Mouse (Mus musculus): ENCODE data around the gene Tmc6.
A peak's percentile ranks its signal among the peaks of the same experiment; 100 is the strongest.

Tmc6 gene

GRCm38 (mm10) chr11:117781993-117782704 is at the start of gene Tmc6, which contains the start of gene Tmc8:
Gene Tmc6 (minus strand): TSS chr11:117782198.
Gene Tmc8 (plus strand): TSS chr11:117782076.
- Histone ChIP-seq H3K27me3 (ENCODE audit: control insufficient read depth, insufficient read depth, low read length, poor library complexity, severe bottlenecking) (no peaks in the 10 kb centered on the region), H3K36me3 (ENCODE audit: control insufficient read depth, insufficient read depth, low read length, poor library complexity, severe bottlenecking) (peaks cover 17% of the 10 kb centered on the region)
- DNase-seq (ENCODE audit: low read depth, low spot score): peak; percentile 91

DNA sequence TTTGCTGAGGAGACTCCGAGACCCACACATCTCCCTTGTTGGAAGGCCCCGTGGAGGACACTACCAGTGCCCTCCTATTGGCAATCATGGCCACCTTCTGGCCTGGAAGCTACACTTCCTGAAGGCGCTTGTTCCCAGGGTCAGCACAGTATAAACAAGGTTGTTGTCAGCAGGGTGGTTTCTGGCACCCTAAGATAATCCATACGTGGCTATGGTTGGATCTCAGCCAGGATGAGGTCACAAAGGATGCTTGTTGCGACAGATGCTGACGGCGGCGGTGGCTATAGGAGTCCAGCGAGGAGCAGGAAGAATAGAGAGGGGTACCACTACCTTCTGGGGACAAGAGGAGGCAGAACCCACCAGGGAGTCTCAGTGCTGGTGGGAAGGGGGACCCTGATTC is 48.4 kb upstream of the Tmc6 start:
- peaks cover 2% of the 10 kb centered on the region; the same call in 1 of the 2 replicates for H3K36me3 ChIP-seq (ENCODE audit: control insufficient read depth, insufficient read depth, low read length, poor library complexity, severe bottlenecking)
- no peak for DNase-seq (ENCODE audit: low read depth, low spot score)
- no peaks in the 10 kb centered on the region for H3K27me3 ChIP-seq (ENCODE audit: control insufficient read depth, insufficient read depth, low read length, poor library complexity, severe bottlenecking)

DNA sequence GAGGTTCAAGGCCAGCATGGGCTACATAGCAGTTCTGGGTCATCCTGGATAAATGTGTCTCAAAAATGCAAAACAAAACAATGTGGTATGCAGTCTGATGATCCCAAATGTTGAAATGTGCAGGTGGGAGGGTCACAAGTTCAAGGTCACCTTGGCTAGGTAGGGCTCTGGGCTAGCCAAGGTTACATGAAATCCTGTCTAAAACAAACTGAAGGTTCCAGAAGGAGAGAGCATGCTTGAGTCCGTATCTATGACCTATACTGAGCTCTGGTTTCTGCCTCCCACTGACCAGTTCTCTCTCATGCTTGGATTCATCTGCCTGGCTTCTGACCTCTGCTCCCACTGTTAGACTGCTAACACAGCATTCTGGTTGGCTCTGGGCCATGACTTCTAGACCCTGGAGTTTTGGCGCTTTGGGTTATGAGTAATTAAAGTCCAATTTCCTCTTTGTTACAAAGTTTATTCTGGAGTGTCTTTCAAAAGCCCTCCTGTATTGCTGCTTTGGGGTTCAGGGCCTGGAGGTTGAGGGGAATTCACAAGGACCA is 47.7 kb upstream of the Tmc6 start:
- Histone ChIP-seq H3K27me3 (ENCODE audit: control insufficient read depth, insufficient read depth, low read length, poor library complexity, severe bottlenecking) (no peaks in the 10 kb centered on the region), H3K36me3 (ENCODE audit: control insufficient read depth, insufficient read depth, low read length, poor library complexity, severe bottlenecking) (no peaks in the 10 kb centered on the region)
- DNase-seq (ENCODE audit: low read depth, low spot score): no peak

DNA sequence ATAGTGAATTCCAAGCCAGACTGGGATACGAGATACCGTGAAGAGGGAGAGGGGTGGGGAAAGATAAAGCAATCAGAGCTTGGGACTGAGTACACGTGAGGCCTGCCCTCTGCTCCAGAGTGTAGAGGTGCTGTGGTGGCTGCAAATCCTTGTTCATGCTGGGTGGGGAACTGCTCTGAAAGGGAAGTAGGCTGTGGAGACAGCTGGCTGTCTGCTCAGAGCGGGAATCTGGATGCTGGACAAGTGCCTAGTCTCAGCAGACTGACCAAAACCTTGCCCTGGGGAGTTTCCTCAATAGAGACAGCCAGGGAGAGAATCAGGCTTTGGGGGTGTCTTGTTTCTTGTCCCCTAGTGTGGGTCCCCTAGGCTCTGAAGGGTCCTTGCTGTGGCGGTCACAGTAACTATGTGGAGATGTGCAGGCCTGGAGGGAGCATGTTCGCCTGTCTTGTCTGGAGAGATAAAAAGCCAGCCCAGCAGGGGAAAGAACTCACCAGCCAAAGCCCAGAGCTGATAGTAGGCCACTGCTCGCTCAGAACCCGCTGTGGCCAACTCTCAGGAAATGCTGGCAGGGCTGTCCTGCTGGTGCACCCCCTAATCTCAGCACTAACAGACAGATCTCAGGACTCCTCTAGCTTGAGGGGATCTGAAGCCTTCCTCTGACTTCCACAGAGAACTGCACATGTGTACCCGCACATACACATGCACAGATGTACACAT is 47.0 kb upstream of the Tmc6 start:
- H3K27me3 ChIP-seq (ENCODE audit: control insufficient read depth, insufficient read depth, low read length, poor library complexity, severe bottlenecking): no peaks in the 10 kb centered on the region

DNA sequence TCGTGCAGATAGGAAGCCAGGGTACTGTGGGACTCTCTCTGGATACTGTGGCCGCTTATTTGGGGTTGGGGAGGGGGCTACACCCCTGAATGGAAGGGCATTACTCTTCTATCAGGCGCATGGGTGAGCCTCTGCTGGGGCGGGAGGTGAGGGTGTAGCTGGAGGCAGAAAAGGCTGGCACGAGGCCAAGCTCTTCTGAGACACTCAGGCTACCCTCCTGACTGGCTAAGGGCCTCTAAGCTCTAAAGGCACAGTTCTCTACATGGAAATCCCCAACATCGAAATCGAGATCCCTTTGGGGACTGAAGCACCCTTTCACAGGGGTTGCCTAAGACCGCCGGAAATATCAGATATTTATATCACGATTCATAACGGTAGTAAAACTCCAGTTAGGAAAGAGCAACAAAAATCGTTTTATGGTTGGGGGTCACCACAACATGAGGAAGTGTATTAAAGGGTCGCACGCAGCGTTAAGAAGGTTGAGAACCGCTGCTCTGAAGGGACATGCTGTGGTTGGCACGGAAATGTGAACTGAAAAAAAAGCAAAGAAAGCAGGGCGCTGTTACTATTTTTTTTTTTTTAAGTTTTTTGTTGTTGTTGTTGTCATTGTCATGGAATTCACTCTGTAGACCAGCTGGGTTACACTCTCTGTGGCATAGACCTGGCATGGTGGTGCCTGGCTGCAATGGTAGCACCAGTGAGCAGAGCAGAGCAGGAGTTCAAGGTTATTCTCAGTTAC is 46.3 kb upstream of the Tmc6 start:
- Histone ChIP-seq H3K27me3 (ENCODE audit: control insufficient read depth, insufficient read depth, low read length, poor library complexity, severe bottlenecking) (no peaks in the 10 kb centered on the region), H3K36me3 (ENCODE audit: control insufficient read depth, insufficient read depth, low read length, poor library complexity, severe bottlenecking) (no peaks in the 10 kb centered on the region)
- peak; percentile 92 for DNase-seq (ENCODE audit: low read depth, low spot score)

More for the DNA sequence above, 47.0 kb upstream of the Tmc6 start:
- no peak for DNase-seq (ENCODE audit: low read depth, low spot score)
- H3K36me3 ChIP-seq (ENCODE audit: control insufficient read depth, insufficient read depth, low read length, poor library complexity, severe bottlenecking): no peaks in the 10 kb centered on the region

DNA sequence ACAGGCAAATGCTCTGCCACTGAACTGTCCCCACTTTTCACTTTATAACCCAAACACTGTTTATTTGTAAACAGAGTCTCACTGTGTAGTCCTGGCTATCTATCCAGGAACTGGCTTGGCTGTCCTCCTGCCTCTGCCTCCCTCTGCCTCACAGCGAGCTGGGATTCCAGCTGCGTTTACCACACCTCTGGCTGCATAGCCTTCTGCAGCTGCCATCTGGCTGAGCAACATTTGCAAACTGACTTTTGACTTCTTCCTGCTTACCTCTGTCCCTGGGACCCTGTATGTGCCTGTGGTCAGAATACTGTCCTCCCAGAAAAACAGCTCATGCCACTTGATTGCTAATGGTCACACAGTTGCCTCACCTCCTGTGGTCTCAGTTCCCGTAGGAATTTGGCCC is 45.4 kb upstream of the Tmc6 start:
- H3K36me3 ChIP-seq (ENCODE audit: control insufficient read depth, insufficient read depth, low read length, poor library complexity, severe bottlenecking): no peaks in the 10 kb centered on the region
- no peak for DNase-seq (ENCODE audit: low read depth, low spot score)
- H3K27me3 ChIP-seq (ENCODE audit: control insufficient read depth, insufficient read depth, low read length, poor library complexity, severe bottlenecking): no peaks in the 10 kb centered on the region

DNA sequence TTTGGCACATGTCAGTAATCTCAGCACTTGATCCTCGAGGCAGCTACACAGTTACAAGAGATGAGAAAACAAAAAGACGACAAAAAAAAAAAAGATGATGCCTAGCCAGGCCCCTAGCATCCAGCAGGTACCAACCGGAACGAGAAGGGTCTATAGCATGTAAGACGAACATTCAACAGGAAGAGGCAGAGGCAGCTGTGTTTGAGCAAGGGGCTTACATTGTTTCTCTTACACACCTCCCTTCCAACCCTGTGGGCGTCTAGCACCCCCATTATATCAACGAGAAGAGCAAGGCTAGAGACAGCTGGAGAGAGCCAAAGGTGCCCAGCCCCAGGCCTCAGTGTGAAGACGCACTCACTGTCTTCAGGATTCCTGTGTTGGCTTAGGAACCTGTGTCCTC is 44.9 kb upstream of the Tmc6 start:
- DNase-seq (ENCODE audit: low read depth, low spot score): no peak
- Histone ChIP-seq H3K27me3 (ENCODE audit: control insufficient read depth, insufficient read depth, low read length, poor library complexity, severe bottlenecking) (no peaks in the 10 kb centered on the region), H3K36me3 (ENCODE audit: control insufficient read depth, insufficient read depth, low read length, poor library complexity, severe bottlenecking) (no peaks in the 10 kb centered on the region)

- no peaks in the 10 kb centered on the region for H3K27me3 ChIP-seq (ENCODE audit: control insufficient read depth, insufficient read depth, low read length, poor library complexity, severe bottlenecking)
- no peak for DNase-seq (ENCODE audit: low read depth, low spot score)
- H3K36me3 ChIP-seq (ENCODE audit: control insufficient read depth, insufficient read depth, low read length, poor library complexity, severe bottlenecking): no peaks in the 10 kb centered on the region
Measured at GRCm38 (mm10) chr11:117826164-117826563, 44.2 kb upstream of the Tmc6 start.

DNA sequence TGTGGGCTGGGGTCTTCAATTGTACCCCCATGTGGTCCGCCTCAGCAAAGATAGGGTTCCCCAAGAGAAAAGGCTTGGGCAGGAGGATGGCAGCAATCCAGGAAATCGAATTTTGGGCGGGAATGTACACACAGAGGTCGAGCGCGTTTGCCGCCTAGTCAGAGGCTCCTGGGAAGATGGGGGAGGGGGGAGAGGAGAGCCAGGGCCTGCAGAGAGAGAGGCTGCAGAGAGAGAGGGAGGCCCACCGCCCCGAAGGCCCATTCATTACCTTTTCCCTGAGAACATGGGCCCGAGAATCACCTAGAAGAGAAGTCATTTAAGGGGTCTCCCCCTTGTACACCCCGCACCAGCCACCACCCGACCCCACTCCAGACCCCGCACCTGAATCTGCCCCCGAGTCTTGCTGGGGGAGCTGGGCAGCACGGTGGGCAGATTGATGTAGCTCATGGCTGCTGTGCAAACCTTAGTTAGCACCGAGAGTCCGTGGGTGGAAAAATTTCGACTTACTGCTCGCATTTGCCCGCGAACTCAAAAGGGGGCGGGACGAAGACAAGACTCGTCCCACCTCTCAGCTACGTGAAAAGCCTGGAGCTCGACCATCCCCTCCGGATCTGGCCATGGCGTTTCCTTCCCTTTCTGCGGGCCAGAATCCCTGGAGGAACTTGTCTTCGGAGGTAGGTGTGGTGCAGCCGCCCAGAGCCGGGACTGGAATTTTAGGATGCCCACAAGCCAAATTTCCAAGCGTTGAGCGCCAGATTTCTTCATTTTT is 43.5 kb upstream of the Tmc6 start, which contains the start of the genes Afmid and Tk1:
TSS of gene Afmid (plus strand) at position 592 of the 769 bp plus-strand sequence.
TSS of gene Tk1 (minus strand) at position 760 of the 769 bp plus-strand sequence.
- Histone ChIP-seq H3K36me3 (ENCODE audit: control insufficient read depth, insufficient read depth, low read length, poor library complexity, severe bottlenecking) (no peaks in the 10 kb centered on the region), H3K27me3 (ENCODE audit: control insufficient read depth, insufficient read depth, low read length, poor library complexity, severe bottlenecking) (no peaks in the 10 kb centered on the region)
- peak; percentile 68 for DNase-seq (ENCODE audit: low read depth, low spot score)

DNA sequence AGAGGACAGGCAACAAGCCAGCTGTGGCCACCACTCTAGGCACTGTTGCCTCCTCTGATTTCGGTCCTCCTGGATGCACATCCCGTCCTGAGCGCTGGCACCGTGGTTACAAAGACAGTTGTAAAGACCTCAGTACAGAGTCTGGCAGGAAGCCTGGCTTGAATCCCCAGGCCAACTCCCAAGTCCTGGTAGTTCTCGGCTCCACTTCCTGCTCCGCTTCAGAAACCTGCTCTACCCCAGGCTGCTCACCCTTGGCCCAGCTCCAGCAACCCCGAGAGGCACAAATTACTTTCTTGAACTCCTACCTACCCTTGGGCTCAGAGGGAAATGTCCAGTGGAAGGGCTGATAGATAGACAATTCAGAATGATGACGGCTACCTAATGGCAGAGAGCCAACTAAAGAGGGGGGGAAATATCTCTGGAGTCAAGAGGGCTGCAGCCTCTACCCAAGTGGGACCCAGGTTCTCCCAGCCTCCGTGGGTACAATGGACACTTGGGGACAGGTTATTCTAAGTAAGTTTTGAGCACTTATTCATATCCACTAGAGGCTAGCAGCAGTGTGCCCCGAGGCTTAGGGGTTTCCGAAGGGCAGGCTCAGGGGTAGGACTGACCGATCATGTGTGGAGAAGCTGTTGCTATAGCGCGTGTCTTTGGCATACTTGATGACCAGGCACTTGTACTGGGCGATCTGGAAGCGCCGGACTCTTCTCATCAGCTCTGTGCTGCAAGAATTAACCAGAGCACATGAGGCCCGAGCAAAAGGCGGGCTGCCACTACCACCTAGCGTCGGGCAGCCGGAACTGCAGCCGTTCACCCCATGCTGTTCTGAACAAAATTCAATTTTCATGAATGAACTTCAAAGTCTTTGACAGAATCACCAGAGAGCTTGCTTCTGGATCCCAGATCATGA is 42.3 kb upstream of the Tmc6 start:
- Histone ChIP-seq H3K27me3 (ENCODE audit: control insufficient read depth, insufficient read depth, low read length, poor library complexity, severe bottlenecking) (no peaks in the 10 kb centered on the region), H3K36me3 (ENCODE audit: control insufficient read depth, insufficient read depth, low read length, poor library complexity, severe bottlenecking) (no peaks in the 10 kb centered on the region)
- peak; percentile 87 for DNase-seq (ENCODE audit: low read depth, low spot score)

GRCm38 (mm10) chr11:117823411-117823810 is 41.4 kb upstream of the Tmc6 start:
- no peaks in the 10 kb centered on the region for H3K27me3 ChIP-seq (ENCODE audit: control insufficient read depth, insufficient read depth, low read length, poor library complexity, severe bottlenecking)
- H3K36me3 ChIP-seq (ENCODE audit: control insufficient read depth, insufficient read depth, low read length, poor library complexity, severe bottlenecking): no peaks in the 10 kb centered on the region; the same call in 1 of the 2 replicates
- no peak for DNase-seq (ENCODE audit: low read depth, low spot score)

DNA sequence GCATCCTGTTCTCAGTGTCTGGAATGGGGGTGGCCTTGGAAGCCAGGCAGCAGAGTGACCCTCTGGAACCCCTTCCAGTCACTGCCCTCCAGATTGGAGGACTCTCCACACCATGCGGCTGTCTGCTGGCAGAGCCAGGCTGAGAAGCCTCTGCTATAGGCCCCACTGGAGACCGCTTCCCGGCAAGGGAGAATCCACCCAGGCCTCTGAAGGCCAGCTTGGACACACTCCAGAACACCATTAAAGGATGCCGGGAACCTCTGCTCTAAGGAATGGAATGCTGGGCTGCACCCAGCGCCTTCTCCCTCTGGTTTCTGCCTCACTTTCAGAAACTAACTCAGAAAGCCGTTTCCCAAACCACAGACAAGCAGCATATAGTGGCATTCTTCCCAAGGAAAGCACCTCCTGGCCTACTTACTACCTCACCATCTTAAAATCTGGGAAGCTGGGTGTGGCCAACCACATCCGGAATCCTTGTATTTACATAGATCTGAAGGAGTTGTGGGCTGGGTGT is 40.8 kb upstream of the Tmc6 start:
- DNase-seq (ENCODE audit: low read depth, low spot score): no peak
- Histone ChIP-seq H3K27me3 (ENCODE audit: control insufficient read depth, insufficient read depth, low read length, poor library complexity, severe bottlenecking) (no peaks in the 10 kb centered on the region), H3K36me3 (ENCODE audit: control insufficient read depth, insufficient read depth, low read length, poor library complexity, severe bottlenecking) (no peaks in the 10 kb centered on the region; the same call in none of the 2 replicates)

DNA sequence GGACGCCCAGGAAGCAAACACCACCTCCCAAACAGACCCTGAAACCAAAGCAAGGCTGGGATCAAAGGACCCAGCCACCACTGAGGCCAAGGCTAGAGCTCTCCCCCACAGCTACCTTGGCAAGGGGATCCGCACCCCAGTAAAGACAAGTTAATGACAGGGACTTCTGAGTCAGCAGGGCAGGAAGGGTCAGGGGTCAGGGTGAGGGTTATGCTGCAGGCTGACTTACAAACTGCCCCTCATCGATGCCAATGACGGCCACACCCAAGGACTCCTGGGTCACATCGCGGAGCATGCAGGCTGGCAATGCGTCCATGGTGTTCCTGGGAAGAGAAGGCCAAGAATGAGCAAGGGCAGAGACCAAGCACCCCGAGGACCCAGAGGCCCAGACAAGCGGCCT is 39.9 kb upstream of the Tmc6 start:
- no peak for DNase-seq (ENCODE audit: low read depth, low spot score)
- Histone ChIP-seq H3K36me3 (ENCODE audit: control insufficient read depth, insufficient read depth, low read length, poor library complexity, severe bottlenecking) (no peaks in the 10 kb centered on the region; the same call in none of the 2 replicates), H3K27me3 (ENCODE audit: control insufficient read depth, insufficient read depth, low read length, poor library complexity, severe bottlenecking) (no peaks in the 10 kb centered on the region)
